Mouse (Mus musculus) myocyte (in vitro differentiated cells): ENCODE data around the gene Bmp2.

Experiments
- POLR2A ChIP-seq: IDR thresholded peaks from one replicate; pipeline ENCODE4 v1.6.1; 2011; ENCODE audit warnings: low read depth, mild to moderate bottlenecking, control low read depth, moderate library complexity; ENCODE audit not compliant: insufficient read length
- POLR2AphosphoS2 ChIP-seq: IDR thresholded peaks from one replicate; pipeline ENCODE4 v1.6.1; 2011; ENCODE audit warnings: low read depth, control low read depth; ENCODE audit not compliant: insufficient read length
- USF1 ChIP-seq: IDR thresholded peaks from one replicate; pipeline ENCODE4 v1.6.1; 2011; ENCODE audit warnings: low read depth, mild to moderate bottlenecking, control low read depth, moderate library complexity

- no peak for TF ChIP-seq USF1
- TF ChIP-seq POLR2A = no peak
- TF ChIP-seq POLR2AphosphoS2 = no peak
These were observed 12.4 kb downstream of the Bmp2 start for GRCm38 (mm10) chr2:133564248-133564886.
